Mouse (Mus musculus) cerebellum, adult 11-12 months (tissue): Measurements from ENCODE around the gene BC049352.

Source experiments
- DNase-seq: peaks from one replicate; pipeline ENCODE4 v3.0.0; 2022

The BC049352 gene

GRCm38 (mm10) chr9:45251990-45252389 is 70.2 kb downstream of the BC049352 start:
- DNase-seq, result no peak

GRCm38 (mm10) chr9:45252395-45252794 is 70.6 kb downstream of the BC049352 start:
- no peak for DNase-seq

- no peak for DNase-seq
Observed at GRCm38 (mm10) chr9:45254021-45254420, 72.2 kb downstream of the BC049352 start.

- DNase-seq, result no peak
Observed at GRCm38 (mm10) chr9:45254605-45255004, 72.8 kb downstream of the BC049352 start.

- DNase-seq, result no peak
Observed at GRCm38 (mm10) chr9:45255431-45255830, 73.6 kb downstream of the BC049352 start.

- DNase-seq, result no peak
Observed at GRCm38 (mm10) chr9:45255967-45256366, 74.2 kb downstream of the BC049352 start.

- no peak for DNase-seq
Observed at GRCm38 (mm10) chr9:45259065-45259464, 77.3 kb downstream of the BC049352 start.

- peak; percentile 88 for DNase-seq
Observed at GRCm38 (mm10) chr9:45261466-45261865, 79.7 kb downstream of the BC049352 start.

GRCm38 (mm10) chr9:45261872-45262271 is 80.1 kb downstream of the BC049352 start:
- DNase-seq, result no peak

GRCm38 (mm10) chr9:45267099-45267498 is 85.3 kb downstream of the BC049352 start:
- no peak for DNase-seq

- no peak for DNase-seq
Observed at GRCm38 (mm10) chr9:45268079-45268478, 86.3 kb downstream of the BC049352 start.

- peak; percentile 61 for DNase-seq
Observed at GRCm38 (mm10) chr9:45268597-45269325, 87.0 kb downstream of the BC049352 start, which contains the start of gene Il10ra. Gene Il10ra (minus strand): TSS chr9:45269149.

- DNase-seq, result no peak
Observed at GRCm38 (mm10) chr9:45272213-45272612, 90.4 kb downstream of the BC049352 start.

- DNase-seq, result no peak
Observed at GRCm38 (mm10) chr9:45274218-45274617, 92.4 kb downstream of the BC049352 start.

- DNase-seq, result no peak
Observed at GRCm38 (mm10) chr9:45274635-45275034, 92.8 kb downstream of the BC049352 start.

- no peak for DNase-seq
Observed at GRCm38 (mm10) chr9:45280059-45280458, 98.3 kb downstream of the BC049352 start.

GRCm38 (mm10) chr9:45280891-45281290 is 99.1 kb downstream of the BC049352 start:
- no peak for DNase-seq

- no peak for DNase-seq
Observed at GRCm38 (mm10) chr9:45282466-45282865, 100.7 kb downstream of the BC049352 start.

- peak; percentile 85 for DNase-seq
Observed at GRCm38 (mm10) chr9:45291481-45292168, 109.8 kb downstream of the BC049352 start.

- DNase-seq, result no peak
Observed at GRCm38 (mm10) chr9:45294210-45295011, 112.6 kb downstream of the BC049352 start.

GRCm38 (mm10) chr9:45299231-45300006 is 117.6 kb downstream of the BC049352 start:
- DNase-seq, result no peak
